Mouse (Mus musculus): ENCODE results near the gene Sphk1.

GRCm38 (mm10) chr11:116533341-116534153, 2.8 kb downstream of the Sphk1 start:
- peak; percentile 74 for TF ChIP-seq EP300 (IDR thresholded peaks at IDR 0.05; ENCODE audit: low read depth)
- TF ChIP-seq CTCF (IDR thresholded peaks at IDR 0.05; ENCODE audit: low read depth) = no peak
